Mouse (Mus musculus): ENCODE data around the gene Actn3.

GRCm38 (mm10) chr19:4847490-4847889, 30.2 kb downstream of the Actn3 start:
- TF ChIP-seq CTCF (IDR thresholded peaks at IDR 0.05; ENCODE audit: low read depth) (peak; percentile 80), EP300 (IDR thresholded peaks at IDR 0.05; ENCODE audit: low read depth) (no peak)
